Mouse (Mus musculus) CD4-positive helper T cell, adult 2 months (primary cell): Measurements from ENCODE around the gene Emilin2.
A peak's percentile ranks its signal among the peaks of the same experiment; 100 is the strongest.

Experiments
- DNase-seq: peaks from one replicate; pipeline ENCODE4 v3.0.0-alpha.2; 2012; ENCODE audit warnings: low read depth, missing footprints, low spot score

The Emilin2 gene

GRCm38 (mm10) chr17:71265336-71266051 lies 46.3 kb downstream of the Emilin2 start:
- no peak for DNase-seq

DNA sequence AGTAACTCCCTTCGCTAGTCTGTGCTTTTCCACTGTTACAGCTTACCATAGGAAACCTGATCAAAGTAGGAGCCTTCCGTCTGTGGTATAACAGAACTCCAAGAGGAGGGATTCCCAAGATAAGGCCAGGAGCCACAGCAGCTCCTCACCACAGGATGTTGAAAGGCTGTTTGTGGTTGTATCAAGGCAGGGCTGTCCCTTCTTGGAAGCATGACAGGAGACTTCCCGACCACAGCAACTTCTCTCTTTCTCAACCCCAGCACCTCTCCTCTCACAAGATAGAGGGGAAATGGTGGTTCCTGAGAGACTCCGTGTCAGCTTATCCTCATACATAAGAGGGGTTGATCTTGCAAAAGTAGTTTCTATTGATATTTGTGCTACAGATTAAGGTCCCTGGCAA lies 47.0 kb downstream of the Emilin2 start:
- no peak for DNase-seq

DNA sequence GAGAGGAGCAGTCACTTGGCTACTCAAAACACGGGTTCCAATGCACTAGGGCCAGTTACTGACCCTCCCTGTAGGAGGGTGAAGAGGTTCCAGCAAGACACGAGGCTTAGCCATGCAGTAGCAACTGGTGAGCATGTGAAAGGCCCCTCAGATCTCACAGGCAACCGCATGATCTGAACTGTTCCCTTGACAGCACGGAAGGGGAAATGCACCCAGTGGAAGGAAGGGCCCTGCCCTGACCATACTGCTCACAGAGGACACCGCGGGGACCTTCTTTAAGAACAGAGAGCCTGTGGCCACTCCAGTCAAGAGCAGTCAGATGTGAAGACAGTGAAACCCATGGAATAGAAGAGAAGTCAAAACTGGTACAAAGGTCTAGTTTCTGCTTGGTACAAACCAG lies 48.6 kb downstream of the Emilin2 start:
- DNase-seq: no peak

- DNase-seq: no peak
These were observed 51.1 kb downstream of the Emilin2 start for GRCm38 (mm10) chr17:71260658-71261057.

DNA sequence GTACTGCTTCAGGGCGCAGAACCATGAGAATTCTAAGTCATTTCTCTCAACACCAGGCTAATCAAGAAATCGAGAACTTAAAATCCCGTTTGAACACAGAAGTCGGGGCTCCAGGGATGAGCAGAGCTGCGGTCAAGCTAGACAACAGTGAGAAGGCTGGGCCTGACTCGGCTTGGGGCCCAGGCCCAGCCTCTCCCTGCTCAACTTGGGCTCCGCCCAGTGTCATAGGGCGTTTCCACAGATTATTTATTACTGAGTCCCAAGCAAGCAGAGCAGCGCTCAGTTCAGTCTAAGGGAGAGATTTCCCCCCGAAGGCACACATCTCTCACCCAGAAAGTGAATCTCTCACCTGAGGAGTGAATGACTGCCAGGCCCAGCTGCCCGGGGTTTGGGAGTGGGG lies 52.1 kb downstream of the Emilin2 start:
- DNase-seq: no peak

DNA sequence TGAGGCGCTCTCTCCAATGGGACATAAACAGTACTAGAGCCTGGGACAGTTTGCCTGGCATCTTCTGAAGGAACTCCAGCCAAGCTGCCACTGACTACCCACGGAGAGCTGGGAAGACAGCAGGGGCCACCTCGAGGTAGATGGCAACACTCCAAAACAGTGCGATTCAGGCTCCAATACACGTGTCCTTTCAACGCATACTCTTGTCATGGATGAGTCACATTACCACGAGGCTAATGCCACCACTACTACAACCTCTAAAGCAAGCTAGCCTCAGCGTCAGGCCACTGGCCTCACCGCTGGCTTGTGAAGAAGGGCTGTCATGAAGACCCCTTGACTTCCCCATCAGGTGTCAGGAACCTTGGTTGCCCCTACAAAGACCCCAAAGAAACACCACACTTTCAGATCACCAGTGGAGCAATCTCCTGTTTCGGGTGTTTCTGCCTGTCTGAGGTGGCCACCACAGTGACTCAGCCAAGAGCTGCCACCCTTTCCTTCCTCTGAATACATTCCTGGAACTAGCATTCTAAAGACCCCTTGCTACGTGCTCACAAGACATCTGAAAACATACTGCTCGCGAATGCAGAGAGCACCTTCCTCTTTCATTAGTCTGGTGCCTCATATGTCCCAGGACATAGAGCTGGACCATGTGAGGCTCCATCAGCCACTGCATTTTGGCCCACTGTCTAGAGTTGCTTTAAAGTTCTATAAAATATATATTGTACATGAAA lies 54.8 kb downstream of the Emilin2 start:
- no peak for DNase-seq

GRCm38 (mm10) chr17:71256068-71256615 lies 55.6 kb downstream of the Emilin2 start:
- no peak for DNase-seq

DNA sequence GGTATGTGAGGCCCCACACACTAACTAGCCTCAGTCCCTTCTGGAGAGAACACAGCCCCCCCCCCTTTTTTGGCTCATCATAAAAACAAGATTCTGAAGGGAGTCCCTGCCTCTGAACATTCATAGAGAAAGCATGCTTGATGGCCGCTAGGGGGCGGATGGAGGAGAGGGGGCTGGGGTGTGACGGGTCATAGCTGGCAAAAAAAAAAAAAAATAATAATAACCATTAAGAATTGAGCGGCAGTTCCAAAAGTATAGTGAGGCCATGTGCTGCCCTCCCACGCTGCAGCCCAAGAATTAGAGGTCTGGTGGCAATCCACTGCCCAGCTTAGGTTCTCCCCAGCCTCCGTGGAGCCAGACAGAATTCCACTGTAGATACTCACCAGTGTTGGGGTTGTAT lies 57.0 kb downstream of the Emilin2 start:
- peak; percentile 23 for DNase-seq

DNA sequence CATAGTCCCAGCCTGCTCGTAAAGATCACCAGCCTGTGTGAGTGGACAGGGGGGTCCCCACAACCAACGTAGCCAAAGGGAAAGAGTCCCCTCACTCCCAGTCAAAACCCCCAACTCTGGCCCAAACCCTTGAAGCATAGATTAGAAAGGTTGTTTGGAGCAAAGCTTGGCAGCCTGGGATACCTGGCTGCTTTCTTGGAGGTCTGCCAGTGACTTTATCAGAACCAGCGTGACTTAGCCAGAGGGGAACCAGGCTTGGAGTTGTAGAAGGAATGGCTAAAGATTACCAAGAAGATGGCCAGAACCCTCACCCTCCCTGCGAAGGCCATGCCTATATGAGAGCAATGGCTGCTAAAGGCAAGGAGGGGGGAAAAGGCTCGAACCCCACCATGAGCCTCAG lies 57.7 kb downstream of the Emilin2 start:
- DNase-seq: no peak

- no peak for DNase-seq
These were observed 58.4 kb downstream of the Emilin2 start for GRCm38 (mm10) chr17:71253391-71253790.

DNA sequence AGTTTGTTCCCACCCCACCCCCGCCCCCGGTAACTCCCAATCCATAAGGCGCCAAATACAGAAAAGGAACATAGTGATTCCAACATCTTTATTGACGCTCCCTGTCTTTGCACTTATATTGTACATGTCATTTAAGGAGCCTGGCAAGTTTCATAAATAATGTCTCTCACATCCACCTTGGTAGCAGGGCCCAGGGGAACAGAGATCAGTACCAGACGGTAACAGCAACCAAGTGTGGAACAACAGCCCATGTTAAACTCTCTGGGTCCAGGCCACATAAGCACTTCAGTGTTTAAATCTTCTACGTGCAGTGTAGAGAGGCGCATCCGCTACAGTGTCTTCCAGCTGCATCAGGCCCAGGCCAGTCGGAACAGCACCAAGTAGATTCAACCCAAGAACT lies 59.7 kb downstream of the Emilin2 start:
- DNase-seq: no peak

- no peak for DNase-seq
These were observed 60.2 kb downstream of the Emilin2 start for GRCm38 (mm10) chr17:71251601-71252001.

- DNase-seq: no peak
These were observed 60.8 kb downstream of the Emilin2 start for GRCm38 (mm10) chr17:71250819-71251600.

GRCm38 (mm10) chr17:71250046-71250445 lies 61.7 kb downstream of the Emilin2 start:
- DNase-seq: no peak

DNA sequence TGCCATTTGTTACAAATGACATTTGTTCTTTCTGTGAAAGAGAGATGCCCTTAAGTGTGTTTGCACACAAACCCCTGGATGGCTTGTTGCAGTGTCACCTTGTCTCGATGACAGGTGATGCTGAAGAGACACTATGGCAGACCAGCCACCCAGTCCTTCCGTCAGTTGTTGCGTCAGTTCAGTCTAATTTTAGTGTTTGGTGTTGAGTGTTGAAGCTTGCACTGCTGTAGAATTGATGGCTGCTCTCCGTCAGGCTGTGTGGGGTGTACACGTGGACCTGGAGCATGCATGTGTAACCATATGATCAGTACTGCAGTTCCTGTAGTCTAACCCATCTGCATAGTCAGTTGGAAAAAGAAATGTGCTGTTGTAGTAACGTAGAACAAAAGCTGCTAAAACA lies 62.8 kb downstream of the Emilin2 start:
- no peak for DNase-seq

DNA sequence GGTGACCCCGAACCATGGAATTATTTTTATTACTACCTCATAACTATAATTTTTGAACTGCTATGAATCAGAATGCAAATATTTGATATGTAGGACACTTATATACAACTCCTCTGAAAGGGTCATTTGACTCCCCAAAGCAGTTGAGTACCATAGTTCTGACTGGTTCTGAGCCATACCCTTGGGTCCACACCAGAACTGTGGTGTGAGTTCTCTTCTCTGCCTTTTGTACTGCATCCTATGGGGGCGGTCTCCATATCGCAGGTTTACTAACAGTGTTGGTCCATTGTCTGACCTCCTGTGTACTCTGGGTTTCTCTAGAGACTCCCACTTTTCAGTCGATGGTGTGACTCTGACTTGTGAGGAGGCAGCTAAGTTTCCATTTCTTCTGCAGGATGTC lies 65.8 kb downstream of the Emilin2 start:
- DNase-seq: no peak

- no peak for DNase-seq
These were observed 66.6 kb downstream of the Emilin2 start for GRCm38 (mm10) chr17:71245133-71245532.

DNA sequence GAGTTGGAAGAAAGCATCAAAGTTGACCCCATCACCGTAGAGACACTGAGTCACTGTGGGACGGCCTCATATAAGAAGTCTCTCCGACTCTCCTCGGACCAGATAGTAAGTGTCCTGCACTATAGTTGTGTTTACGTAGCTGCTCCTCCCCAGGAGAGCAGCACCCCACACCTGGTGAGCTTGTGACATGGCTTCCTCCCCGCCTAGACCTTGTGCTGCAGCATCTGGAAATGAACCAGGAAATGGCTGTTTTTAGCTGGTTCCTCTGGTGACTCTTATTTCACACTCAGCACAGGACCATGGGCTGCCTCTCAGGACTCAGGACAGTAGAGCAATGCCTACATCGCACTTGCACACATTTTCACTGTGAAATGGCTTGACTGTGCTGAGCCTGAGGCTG lies 69.1 kb downstream of the Emilin2 start:
- no peak for DNase-seq

DNA sequence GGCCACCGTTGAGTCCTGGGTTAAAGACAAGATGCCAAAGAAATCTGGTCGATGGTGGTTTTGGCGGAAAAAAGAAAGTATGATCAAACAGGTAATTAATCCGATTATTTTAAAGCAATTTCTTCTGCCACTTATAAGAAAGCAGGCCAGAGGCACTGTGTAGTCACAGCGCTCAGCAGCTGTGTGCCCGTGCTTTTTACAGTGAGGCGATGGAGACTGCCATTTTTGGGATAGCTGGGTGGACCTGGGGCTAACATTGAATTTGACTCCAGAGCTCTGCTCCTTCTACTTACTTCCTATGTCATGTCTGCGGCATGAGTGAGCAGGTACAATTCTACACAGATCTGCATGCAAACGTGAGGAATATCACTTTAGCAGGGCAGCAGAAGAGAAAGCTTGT lies 71.0 kb downstream of the Emilin2 start:
- no peak for DNase-seq

DNA sequence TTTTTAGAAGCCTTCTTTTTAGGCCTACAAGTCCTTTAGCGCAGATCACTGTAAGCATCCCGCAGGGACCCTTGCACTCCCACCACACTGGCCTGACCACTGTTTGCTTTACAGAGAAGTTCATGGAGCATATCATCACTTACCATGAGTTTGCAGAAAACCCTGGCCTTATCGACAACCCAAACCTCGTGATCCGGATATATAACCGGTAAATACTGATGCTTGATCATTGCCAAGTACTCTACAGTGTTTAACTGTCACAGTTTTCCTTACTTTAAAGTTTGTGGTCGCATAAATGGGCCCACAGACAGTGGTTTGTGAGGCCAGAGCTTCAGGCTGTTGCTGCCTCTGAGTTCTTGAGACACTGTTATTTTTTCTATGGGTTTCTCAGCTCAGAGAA lies 73.3 kb downstream of the Emilin2 start:
- no peak for DNase-seq

- no peak for DNase-seq
These were observed 76.4 kb downstream of the Emilin2 start for GRCm38 (mm10) chr17:71235229-71235958.
